Mouse (Mus musculus): ENCODE data around the gene Tab1. TPM values are rescaled to one million over a fixed set of nuclear protein-coding genes. Genes with fewer than 3 reads are reported as not detected.
"Not testable (repeated sequence)": the region's sequence is repeated elsewhere in the genome, so short reads cannot be mapped to it uniquely, and the experiment has no call there.

Gene Tab1
- polyA plus RNA-seq, 1 experiment from 2014 or later, result 40.2 TPM

DNA sequence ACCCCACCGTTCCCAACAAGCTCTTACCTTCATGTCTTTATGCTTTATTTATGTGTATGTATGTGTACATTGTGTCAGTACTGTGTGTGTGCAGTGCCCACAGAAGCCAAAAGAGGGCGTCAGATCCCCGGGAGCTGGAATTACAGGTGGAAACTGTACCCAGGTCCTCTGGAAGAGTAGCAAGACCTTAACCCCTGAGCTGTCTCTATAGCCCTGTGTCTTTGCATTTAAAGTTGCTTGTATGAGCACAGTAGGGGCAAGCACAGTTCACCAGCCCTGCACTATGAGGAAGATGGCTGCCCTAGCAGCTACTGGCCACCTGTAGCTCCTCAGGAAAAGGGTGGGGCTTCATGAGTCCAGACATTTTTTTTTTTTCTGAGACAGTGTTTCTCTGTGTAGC lies 25.4 kb upstream of the Tab1 start:
- no peak overlapping the region for H3K9ac ChIP-seq
- no peak overlapping the region for H3K4me2 ChIP-seq
- ATAC-seq (ENCODE audit: low FRiP score, low read depth), result no peak
- no peaks in the 10 kb centered on the region for H3K9me3 ChIP-seq
- no peaks in the 10 kb centered on the region for H3K4me1 ChIP-seq (replicated peaks)
- H3K27me3 ChIP-seq, result no peaks in the 10 kb centered on the region
- 91% methylated on average over 3 of the region's 3 CpGs for WGBS
- peaks cover 20% of the 10 kb centered on the region for H3K36me3 ChIP-seq
- H3K4me3 ChIP-seq, result no peak overlapping the region
- no peak overlapping the region for H3K27ac ChIP-seq (replicated peaks)

DNA sequence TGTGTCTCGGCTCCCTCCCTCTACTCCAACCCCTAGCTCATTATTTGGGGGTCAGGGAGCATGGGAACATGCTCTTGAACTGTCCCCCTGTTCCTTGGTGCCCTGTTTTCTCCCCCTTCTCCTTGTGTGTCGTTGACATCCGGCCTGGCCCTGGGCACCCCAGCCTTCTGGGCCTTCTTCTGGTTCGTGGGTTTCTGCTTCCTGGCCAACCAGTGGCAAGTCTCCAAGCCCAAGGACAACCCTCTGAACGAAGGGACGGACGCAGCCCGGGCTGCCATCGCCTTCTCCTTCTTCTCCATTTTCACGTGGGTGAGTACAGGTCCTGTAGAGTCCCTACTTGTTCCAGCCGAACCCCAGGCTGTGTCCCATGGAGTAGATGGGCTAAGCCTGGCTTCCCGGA lies 21.5 kb upstream of the Tab1 start:
- H3K27ac ChIP-seq (replicated peaks), result no peak overlapping the region
- H3K4me3 ChIP-seq, result no peak overlapping the region
- H3K9ac ChIP-seq, result no peak overlapping the region
- 81% methylated on average over 12 of the region's 12 CpGs for WGBS
- H3K36me3 ChIP-seq, result peaks cover 31% of the 10 kb centered on the region
- H3K4me2 ChIP-seq, result no peak overlapping the region
- H3K9me3 ChIP-seq, result no peaks in the 10 kb centered on the region
- no peaks in the 10 kb centered on the region for H3K4me1 ChIP-seq (replicated peaks)
- H3K27me3 ChIP-seq, result no peaks in the 10 kb centered on the region
- no peak for ATAC-seq (ENCODE audit: low FRiP score, low read depth)

DNA sequence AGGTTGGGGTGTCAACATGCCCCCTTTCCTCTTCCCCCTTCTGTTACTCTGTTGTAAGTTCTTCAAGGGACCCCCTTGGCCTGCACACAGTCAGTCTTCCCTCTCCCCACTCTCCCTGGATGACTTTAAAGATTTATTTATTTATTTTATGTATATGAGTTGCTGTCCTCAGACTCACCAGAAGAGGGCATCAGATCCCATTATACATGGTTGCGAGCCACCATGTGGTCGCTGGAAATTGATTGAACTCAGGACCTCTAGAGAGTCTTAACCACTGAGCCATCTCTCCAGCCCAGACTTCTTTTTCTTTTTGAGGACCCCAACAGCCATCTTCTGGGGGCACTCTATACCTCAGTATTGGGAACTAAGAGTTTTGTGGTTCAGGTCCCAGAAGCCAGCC lies 20.4 kb upstream of the Tab1 start:
- no peaks in the 10 kb centered on the region for H3K27me3 ChIP-seq
- H3K4me1 ChIP-seq (replicated peaks), result no peaks in the 10 kb centered on the region
- 51% methylated on average over 2 of the region's 2 CpGs for whole genome bisulfite sequencing
- H3K36me3 ChIP-seq, result peaks cover 31% of the 10 kb centered on the region
- H3K4me2 ChIP-seq, result no peak overlapping the region
- no peaks in the 10 kb centered on the region for H3K9me3 ChIP-seq
- no peak overlapping the region for H3K27ac ChIP-seq (replicated peaks)
- H3K4me3 ChIP-seq, result no peak overlapping the region
- H3K9ac ChIP-seq, result no peak overlapping the region
- ATAC-seq (ENCODE audit: low FRiP score, low read depth), result no peak

DNA sequence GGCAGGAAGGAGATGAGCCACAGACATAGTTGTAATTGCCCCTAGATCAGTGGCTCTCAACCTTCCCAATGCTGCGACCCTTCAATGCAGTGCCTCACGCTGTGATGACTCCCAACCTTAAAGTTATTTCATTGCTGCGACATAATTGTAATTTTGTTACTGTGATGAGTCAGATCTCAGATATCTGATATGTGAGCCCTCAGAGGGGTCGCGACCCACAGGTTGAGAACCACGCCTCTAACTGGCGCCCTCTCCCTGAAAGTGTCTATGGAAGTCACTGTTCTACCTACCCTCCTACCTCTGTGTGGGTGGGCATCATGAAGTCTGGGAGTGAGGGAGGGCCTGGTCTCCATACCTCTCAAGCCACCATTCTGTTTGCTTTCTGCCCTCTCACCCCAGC lies 18.5 kb upstream of the Tab1 start:
- H3K9me3 ChIP-seq, result no peaks in the 10 kb centered on the region
- 97% methylated on average over 7 of the region's 7 CpGs for WGBS
- H3K4me3 ChIP-seq, result no peak overlapping the region
- H3K36me3 ChIP-seq, result peaks cover 31% of the 10 kb centered on the region
- no peak overlapping the region for H3K9ac ChIP-seq
- H3K4me2 ChIP-seq, result no peak overlapping the region
- no peak overlapping the region for H3K27ac ChIP-seq (replicated peaks)
- ATAC-seq (ENCODE audit: low FRiP score, low read depth), result no peak
- no peaks in the 10 kb centered on the region for H3K4me1 ChIP-seq (replicated peaks)
- H3K27me3 ChIP-seq, result no peaks in the 10 kb centered on the region

DNA sequence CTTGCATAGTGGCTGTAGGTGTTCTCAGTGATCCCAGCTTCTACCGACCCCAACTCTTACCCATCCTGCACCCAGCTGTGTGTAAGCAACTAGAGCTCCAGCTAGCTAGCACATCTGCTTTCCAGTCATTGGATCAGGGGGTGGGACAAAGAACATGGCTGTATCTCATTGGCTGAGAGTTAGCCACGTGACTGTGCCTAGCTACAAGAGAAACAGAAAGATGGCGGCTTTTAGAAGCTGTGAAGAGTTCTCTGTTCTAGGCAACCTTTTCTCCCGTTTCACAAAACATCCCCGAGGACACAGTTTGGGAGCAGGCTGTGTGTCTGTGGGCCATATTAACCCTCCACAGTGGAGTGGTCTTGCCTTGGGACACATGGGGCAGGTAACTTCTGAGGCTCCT lies 17.7 kb upstream of the Tab1 start:
- no peaks in the 10 kb centered on the region for H3K4me1 ChIP-seq (replicated peaks)
- ATAC-seq (ENCODE audit: low FRiP score, low read depth), result no peak
- H3K27ac ChIP-seq (replicated peaks), result no peak overlapping the region
- H3K9me3 ChIP-seq, result no peaks in the 10 kb centered on the region
- no peak overlapping the region; the same call in 1 of the 2 replicates for H3K4me2 ChIP-seq
- 66% methylated on average over 5 of the region's 5 CpGs for WGBS
- H3K27me3 ChIP-seq, result no peaks in the 10 kb centered on the region
- H3K9ac ChIP-seq, result no peak overlapping the region
- no peak overlapping the region for H3K4me3 ChIP-seq
- H3K36me3 ChIP-seq, result peaks cover 31% of the 10 kb centered on the region

DNA sequence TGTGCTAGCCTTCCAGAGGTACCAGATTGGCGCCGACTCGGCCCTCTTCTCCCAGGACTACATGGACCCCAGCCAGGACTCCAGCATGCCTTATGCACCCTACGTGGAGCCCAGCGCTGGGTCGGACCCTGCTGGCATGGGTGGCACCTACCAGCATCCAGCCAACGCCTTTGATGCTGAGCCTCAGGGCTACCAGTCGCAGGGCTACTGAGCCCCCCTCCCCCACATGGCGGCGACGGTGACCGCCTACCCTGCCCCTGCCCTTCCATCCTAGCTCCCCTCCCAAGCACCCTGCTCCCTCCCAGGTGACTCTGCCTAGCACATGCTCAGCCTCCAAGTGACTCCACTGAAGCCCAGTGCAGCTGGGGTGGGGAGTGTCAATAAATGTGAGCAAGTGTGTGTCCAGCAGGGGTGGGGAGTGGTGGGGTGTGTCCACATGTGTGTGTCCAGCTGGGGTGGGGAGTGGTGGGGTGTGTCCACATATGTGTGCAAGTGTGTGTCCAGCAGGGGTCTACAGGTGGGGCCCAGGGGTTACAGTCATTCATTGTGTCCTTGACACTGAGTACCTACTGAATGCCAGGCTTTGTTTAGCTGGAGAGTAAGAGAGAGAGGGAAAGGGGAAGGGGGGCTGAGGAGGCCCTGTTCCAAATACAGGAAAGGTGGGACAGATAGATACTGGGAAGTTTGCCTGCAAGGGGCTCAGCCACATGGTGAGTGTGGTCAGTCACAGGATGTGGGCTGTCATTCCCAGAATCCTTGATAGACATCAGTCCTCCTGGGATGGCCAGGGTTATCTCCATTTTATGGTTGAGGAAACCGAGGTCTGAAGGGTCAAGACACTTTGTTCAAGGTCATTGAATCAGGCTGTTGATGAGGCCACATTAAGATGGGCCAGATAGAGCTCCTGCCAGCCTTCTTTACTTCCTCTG lies 16.8 kb upstream of the Tab1 start:
- Histone ChIP-seq H3K27me3 (no peaks in the 10 kb centered on the region), H3K9me3 (no peaks in the 10 kb centered on the region), H3K4me1 (replicated peaks) (no peaks in the 10 kb centered on the region), H3K4me3 (no peak overlapping the region), H3K9ac (no peak overlapping the region), H3K27ac (replicated peaks) (no peak overlapping the region), H3K4me2 (no peak overlapping the region), H3K36me3 (peaks cover 25% of the 10 kb centered on the region)
- ATAC-seq (ENCODE audit: low FRiP score, low read depth), result no peak
- WGBS, result 78% methylated on average over 13 of the region's 13 CpGs

DNA sequence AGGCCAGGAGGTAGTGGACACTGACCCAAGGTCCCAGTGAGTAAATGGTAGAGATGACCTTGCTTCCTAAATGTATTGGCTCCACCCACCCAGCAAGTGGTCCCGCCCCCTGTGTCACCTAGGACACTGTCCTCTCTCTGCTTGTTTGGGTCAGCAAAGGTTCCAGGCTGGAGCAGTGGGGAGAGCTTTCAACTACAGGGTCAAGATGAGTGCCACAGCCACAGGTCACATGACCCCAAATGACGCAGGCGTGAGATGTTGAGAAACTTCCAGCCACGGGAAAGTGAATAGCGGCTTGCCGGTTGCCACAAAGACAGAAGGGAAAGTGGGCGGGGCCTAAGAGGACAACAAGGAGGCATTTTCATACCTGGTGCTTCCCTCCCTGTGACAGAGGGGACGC lies 15.8 kb upstream of the Tab1 start:
- ATAC-seq (ENCODE audit: low FRiP score, low read depth), result no peak
- H3K4me1 ChIP-seq (replicated peaks), result no peaks in the 10 kb centered on the region
- 61% methylated on average over 8 of the region's 8 CpGs for WGBS
- H3K9ac ChIP-seq, result no peak overlapping the region
- H3K9me3 ChIP-seq, result no peaks in the 10 kb centered on the region
- no peak overlapping the region for H3K27ac ChIP-seq (replicated peaks)
- H3K27me3 ChIP-seq, result no peaks in the 10 kb centered on the region
- H3K4me2 ChIP-seq, result no peak overlapping the region
- no peak overlapping the region for H3K4me3 ChIP-seq
- H3K36me3 ChIP-seq, result peaks cover 16% of the 10 kb centered on the region

DNA sequence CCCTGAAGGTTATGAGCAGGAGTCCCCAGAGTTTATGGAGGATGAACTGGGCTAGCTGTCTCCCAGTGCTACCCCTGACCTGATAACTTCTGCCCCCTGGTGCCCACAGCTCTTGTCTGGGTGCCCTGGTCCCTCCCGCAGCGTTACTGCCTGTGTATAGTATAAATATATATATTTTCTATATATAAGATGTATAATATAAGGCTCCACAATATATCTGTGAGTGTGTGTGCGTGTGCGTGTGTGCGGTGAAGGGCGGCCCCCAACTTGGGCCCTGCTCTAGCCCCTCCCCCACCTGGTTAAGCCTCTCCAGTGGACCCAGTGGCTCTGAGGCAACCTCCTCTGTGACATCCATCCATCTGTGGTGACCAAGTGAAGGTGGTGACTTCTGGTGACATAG lies 13.9 kb upstream of the Tab1 start:
- Histone ChIP-seq H3K9ac (no peak overlapping the region), H3K9me3 (no peaks in the 10 kb centered on the region), H3K4me1 (replicated peaks) (no peaks in the 10 kb centered on the region), H3K27me3 (no peaks in the 10 kb centered on the region), H3K4me3 (no peak overlapping the region), H3K27ac (replicated peaks) (no peak overlapping the region), H3K4me2 (no peak overlapping the region), H3K36me3 (0 out of 2 replicates have a peak, but pooled peaks cover 3% of the 10 kb centered on the region)
- 89% methylated on average over 6 of the region's 6 CpGs for WGBS
- no peak for ATAC-seq (ENCODE audit: low FRiP score, low read depth)

DNA sequence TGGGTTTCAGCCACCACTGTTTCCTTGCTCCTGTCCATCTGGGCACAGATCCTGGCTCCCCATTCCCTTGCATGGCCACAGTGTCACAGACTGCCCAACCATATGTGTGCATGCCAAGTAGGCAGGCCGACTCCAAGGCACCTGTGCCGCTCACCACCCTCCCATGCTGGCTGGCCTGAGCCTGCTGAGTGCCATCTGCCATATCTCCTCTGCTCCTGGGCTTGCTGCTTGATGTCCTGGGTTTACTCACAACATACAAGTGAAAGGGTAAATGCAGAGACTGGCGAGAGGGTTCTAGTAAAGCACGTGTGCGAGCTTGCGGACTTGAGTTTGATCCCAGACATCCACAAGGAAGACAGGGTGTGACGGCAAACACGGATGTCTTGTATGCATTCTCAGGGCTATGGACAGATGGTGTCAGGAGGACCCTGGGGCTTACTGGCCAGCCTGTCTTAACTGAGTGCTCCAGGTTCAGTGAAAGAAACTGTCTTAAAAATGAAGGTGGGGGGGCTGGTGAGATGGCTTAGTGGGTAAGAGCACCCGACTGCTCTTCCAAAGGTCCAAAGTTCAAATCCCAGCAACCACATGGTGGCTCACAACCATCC lies 11.1 kb upstream of the Tab1 start:
- Histone ChIP-seq H3K4me3 (no peak overlapping the region), H3K36me3 (no peaks in the 10 kb centered on the region), H3K9ac (no peak overlapping the region), H3K27me3 (no peaks in the 10 kb centered on the region), H3K4me2 (no peak overlapping the region), H3K27ac (replicated peaks) (no peak overlapping the region), H3K9me3 (no peaks in the 10 kb centered on the region), H3K4me1 (replicated peaks) (no peaks in the 10 kb centered on the region)
- peak; percentile 75 for ATAC-seq (ENCODE audit: low FRiP score, low read depth)
- 83% methylated on average over 9 of the region's 9 CpGs for WGBS

DNA sequence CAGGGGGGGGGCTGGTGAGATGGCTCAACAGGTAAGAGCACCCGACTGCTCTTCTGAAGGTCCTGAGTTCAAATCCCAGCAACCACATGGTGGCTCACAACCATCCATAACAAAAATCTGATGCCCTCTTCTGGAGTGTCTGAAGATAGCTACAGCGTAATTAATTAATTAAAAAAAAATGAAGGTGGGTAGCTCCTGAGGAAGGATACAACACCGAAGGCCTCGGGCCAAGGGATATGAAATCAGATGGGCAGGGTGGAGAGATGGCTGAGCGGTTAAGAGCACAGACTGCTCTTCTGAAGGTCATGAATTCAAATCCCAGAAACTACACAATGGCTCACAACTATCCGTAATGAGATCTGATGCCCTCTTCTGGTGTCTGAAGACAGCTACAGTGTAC lies 10.5 kb upstream of the Tab1 start:
- not testable (repeated sequence) for H3K9me3 ChIP-seq; H3K4me3 ChIP-seq; H3K4me1 ChIP-seq (replicated peaks); H3K9ac ChIP-seq; ATAC-seq (ENCODE audit: low FRiP score, low read depth); H3K4me2 ChIP-seq; H3K36me3 ChIP-seq; H3K27ac ChIP-seq (replicated peaks); H3K27me3 ChIP-seq
- WGBS, result 94% methylated on average over 6 of the region's 6 CpGs

DNA sequence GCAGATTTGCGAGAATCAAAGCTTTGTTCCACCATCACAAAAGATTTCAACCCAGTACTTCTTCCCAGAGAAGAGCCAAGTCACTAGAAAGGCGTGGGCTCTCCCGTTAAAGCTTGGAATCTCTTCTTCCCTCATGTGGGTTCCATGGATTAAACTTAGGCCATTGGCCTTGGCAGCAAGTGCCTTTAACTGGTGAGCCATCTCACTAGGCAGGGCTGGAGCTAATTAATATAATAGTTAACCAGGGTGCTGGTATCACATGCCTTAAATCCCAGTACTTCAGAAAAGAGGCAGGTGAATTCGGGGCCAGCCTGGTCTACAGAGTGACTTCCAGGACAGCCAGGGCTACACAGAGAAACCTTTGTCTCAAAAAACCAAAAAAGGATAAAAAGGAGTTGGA lies 8.3 kb upstream of the Tab1 start:
- no peak for ATAC-seq (ENCODE audit: low FRiP score, low read depth)
- H3K36me3 ChIP-seq, result no peaks in the 10 kb centered on the region
- H3K9ac ChIP-seq, result no peak overlapping the region
- WGBS, result 74% methylated on average over 4 of the region's 4 CpGs
- H3K4me1 ChIP-seq (replicated peaks), result no peaks in the 10 kb centered on the region
- H3K4me3 ChIP-seq, result no peak overlapping the region
- H3K4me2 ChIP-seq, result no peak overlapping the region
- no peaks in the 10 kb centered on the region for H3K9me3 ChIP-seq
- no peaks in the 10 kb centered on the region for H3K27me3 ChIP-seq
- no peak overlapping the region for H3K27ac ChIP-seq (replicated peaks)

DNA sequence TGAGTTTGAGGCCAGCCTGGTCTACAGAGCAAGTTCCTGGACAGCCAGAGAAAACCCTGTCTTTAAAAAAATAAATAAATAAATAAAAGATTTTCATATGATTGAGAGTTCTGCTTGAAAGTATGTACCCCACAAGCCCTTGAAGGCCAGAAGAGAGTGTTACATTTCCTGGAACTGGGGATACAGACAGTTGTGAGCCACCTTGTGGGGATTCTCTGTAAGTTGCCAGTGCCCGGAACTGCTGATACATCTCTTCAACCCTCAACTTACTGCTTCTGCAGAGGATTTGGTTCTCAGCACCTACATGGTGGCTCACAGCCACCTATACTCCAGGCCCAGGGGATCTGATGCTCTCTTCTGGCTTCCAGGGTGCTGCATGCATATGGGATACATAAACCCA lies 5.7 kb upstream of the Tab1 start:
- WGBS, result 57% methylated on average over 1 of the region's 1 CpGs
- no peak overlapping the region for H3K4me2 ChIP-seq

More for the DNA sequence above, 5.7 kb upstream of the Tab1 start:
- Histone ChIP-seq H3K27ac (replicated peaks) (no peak overlapping the region), H3K9me3 (no peaks in the 10 kb centered on the region), H3K4me3 (no peak overlapping the region), H3K36me3 (no peaks in the 10 kb centered on the region), H3K27me3 (no peaks in the 10 kb centered on the region), H3K9ac (no peak overlapping the region), H3K4me1 (replicated peaks) (no peaks in the 10 kb centered on the region)
- ATAC-seq (ENCODE audit: low FRiP score, low read depth), result no peak
